Mouse (Mus musculus) c-Kit-negative CD71-positive TER-119-positive erythroid progenitor cells, embryonic 14.5 days (primary cell): ENCODE measurements at regions not wholly inside any gene's neighbourhood (a gene's known extent, or its start where the extent isn't known, plus 50 kb on each side); places are given as distances from the start of the nearest gene placed in this dataset.

Experiments used
- DNase-seq: peaks from one replicate; pipeline ENCODE4 v3.0.0-alpha.2; 2013; ENCODE audit warnings: low read depth, low spot score

DNA sequence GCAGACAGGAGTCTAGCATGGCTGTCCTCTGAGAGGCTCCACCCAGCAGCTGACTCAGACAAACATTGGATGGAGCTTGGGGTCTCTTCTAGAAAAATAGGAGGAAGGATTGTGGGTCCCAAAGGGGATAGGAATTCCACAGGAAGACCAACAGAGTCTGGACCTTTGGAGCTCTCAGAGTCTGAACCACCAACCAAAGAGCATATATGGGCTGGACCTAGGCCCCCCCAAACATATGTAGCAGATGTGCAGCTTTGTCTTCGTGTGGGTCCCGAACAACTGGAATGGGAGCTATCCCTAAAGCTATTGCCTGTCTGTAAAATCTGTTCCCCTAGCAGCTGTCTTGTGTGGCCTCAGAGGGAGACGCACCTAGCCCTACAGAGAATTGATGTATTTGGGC lies 50.1 kb upstream of the Cpm start:
- no peak for DNase-seq

GRCm38 (mm10) chr10:117578696-117579146 lies 50.6 kb upstream of the Cpm start:
- no peak for DNase-seq

DNA sequence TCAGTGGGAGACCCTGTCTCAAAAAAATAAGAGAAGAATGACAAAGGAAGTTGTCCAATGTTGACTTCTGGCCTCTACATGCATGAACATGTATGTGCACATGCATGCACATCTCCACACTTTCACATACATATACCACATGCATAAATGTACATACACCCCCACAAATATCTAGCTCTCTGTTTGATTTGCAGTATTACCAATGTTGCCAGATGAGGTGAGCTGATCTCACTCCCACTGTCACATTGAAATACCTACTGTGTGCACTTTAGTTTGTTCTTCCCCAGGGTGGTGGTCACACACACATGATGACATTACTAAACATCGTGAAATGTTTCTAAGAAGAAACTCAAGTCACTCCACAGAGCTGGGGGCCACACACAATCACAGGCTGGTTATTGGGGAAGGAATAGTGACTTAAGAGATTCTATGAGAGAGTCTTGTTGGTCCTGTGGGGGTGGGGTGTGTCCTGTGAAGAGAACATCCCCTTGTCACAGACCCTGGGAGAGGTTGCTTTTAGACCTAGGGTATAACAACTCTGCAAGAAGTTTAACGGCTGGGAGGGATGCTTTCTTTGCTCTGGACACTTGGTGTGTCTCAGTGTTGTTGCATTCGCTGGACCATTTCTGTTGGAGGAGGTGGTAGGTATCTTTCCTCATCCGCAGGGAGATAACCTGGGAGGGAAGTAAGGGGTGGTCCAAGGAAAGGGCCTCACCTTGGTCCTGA lies 51.2 kb upstream of the Cpm start:
- DNase-seq = no peak

GRCm38 (mm10) chr10:117576881-117577730 lies 52.2 kb upstream of the Cpm start:
- no peak for DNase-seq

DNA sequence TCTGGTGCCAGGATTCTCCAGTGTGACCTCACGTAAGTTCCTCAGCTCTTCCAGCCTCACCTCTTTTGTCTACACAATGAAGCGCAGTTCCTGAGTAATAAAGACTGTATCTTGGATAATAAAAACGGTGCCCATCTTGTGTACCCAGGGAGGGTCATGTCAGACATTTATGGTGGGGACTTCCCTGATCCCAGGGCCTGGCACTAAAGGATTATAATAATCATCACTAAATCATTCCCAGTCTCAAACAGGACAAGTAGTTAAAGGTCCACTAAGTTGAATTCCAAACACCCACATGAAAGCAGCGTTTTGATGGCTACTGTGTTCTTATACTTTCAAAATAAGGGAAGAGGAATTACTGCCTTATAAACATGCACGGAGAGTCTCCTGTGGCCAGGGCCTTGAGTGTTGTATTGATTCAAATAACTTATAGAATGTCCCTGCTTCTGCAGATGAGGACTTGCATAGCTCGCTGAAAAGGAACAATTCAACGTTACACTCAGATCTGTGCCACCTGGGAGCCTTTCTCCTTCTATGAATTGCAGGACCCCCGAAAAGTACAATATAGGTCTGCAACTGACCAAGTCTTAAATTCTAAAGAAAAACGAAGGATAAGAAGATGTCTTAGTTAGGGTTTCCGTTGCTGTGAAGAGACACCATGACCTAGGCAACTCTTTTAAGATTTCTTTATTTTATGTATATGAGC lies 53.0 kb upstream of the Cpm start:
- no peak for DNase-seq

GRCm38 (mm10) chr10:117575404-117576153 lies 53.7 kb upstream of the Cpm start:
- no peak for DNase-seq

GRCm38 (mm10) chr10:117574915-117575314 lies 54.4 kb upstream of the Cpm start:
- no peak for DNase-seq

DNA sequence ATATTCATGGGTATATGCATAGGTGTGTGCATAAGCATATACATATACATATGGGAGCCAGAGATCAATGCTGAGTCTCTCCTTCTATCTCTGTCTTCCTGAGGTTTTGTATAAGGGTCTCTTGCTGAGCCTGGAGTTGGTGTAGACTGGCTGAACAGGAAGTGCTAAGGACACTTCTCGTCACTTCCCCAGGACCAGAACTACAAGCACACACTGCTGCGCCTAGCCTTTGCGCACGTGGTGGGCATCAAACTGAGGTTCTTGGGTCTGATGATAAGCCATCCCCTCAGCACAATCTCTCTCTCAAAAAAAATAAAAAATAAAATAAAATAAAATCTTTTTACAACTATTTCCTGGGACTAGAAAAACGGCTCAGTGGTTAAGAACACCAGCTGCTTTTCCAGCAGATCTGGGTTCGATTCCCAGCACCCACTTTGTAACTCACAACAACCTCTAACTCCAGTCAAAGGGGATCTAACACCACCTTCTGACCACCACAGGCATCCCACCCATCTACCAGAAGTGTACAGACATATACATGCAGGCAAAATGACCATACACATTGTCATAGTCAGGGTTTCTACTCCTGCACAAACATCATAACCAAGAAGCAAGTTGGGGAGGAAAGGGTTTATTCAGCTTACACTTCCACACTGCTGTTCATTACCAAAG lies 55.1 kb upstream of the Cpm start:
- DNase-seq = no peak

- DNase-seq = no peak
These were observed 55.8 kb upstream of the Cpm start for GRCm38 (mm10) chr10:117573596-117573850.

GRCm38 (mm10) chr10:117572746-117573595 lies 56.3 kb upstream of the Cpm start:
- DNase-seq = no peak

GRCm38 (mm10) chr10:117571891-117572573 lies 57.3 kb upstream of the Cpm start:
- no peak for DNase-seq

DNA sequence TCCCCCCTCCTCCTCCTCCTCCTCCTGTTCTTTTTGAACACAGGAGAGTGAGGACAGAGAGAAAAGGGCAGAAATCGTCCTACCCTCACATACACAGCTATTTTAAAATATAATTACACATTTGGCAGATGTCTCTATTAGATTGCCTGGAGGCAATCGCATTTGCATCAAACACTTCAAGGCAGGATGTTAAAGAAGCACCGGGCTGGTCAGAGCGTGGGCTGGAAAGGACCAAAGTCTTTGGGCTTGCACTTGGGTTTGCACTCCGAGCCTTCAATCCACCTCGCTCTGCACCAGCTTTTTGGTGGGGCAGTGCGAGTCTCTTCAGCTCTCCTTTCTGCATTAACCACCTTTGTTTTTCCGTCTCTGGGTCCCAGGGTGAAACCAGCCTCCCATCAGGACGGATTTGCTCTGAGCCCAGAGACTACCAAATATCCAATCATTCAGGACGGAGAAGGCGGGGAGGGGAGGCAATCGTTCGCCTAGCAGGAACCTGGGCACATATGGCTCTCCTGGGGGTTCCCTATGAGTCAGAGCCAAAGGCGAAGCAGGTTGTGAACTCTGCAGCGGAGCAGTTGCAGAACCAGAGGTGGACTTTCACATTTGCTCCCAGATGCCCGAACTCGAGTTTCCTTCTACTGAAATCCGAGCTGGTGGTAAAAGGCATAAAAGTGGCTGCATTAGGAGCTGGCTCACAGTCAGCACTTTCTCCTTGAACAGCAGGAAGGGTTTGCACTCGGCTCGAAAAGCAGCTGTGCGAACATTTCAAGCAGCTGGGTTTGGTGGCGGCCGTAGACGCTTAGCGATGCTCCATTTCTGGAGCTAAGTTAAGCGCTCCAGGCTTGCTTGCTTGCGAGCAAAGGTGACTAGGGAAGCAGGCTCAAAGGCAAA lies 58.1 kb upstream of the Cpm start:
- no peak for DNase-seq

GRCm38 (mm10) chr10:117570091-117570970 lies 59.0 kb upstream of the Cpm start:
- DNase-seq = no peak

DNA sequence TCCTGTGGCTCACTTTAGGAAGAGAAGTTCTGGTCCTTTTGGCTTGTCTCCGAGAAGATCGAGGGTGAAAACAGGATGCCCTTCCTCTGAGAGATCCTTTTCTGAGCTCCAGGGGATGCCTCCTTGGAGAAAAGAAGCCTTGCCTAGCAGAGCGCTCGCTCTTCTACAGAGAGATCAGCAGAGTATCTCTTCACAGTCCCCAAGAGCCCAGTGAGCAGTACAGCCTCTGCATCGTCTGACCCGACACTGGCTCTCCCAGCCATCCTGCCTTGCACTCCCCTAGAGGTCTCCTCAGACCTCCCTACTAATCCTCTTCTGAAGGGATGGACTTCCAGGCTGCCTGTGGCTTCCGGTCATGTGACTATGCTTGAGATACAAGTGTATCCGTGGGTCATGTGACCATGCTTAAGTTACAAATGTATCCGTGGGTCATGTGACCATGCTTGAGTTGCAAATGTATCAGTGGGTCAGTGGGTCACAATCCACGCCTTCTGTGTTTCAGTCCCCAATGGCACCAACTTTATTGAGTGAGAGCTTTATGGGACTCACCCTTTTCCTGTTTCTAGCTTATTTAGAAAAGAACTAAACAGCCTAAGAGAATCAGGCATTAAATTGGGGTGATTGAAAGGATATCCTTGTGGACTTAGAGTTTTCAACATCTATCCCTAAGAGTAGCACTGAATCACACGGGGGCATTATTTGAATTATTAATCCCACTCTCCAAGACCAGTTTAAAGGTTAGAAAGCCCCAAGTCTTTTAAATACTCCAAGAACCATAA lies 59.8 kb upstream of the Cpm start:
- no peak for DNase-seq

- no peak for DNase-seq
These were observed 60.6 kb upstream of the Cpm start for GRCm38 (mm10) chr10:117568472-117569300.

- DNase-seq = no peak
These were observed 61.2 kb upstream of the Cpm start for GRCm38 (mm10) chr10:117568138-117568387.
